Mouse (Mus musculus) A20 (cell line): ENCODE measurements around the gene Tmx1.

ENCODE experiments used
- DNase-seq: peaks from one replicate; pipeline ENCODE4 v3.0.0-alpha.2; 2011; ENCODE audit warnings: low read depth, low spot score

The Tmx1 gene

GRCm38 (mm10) chr12:70486716-70487480 is 34.0 kb downstream of the Tmx1 start:
- DNase-seq, result no peak

- DNase-seq, result no peak
These were observed 39.5 kb downstream of the Tmx1 start for GRCm38 (mm10) chr12:70492441-70492840.

- DNase-seq, result peak; percentile 47
These were observed 41.8 kb downstream of the Tmx1 start for GRCm38 (mm10) chr12:70494494-70495281.

GRCm38 (mm10) chr12:70495282-70495922 is 42.5 kb downstream of the Tmx1 start:
- no peak for DNase-seq

GRCm38 (mm10) chr12:70498091-70498490 is 45.2 kb downstream of the Tmx1 start:
- DNase-seq, result no peak

GRCm38 (mm10) chr12:70505971-70506370 is 53.1 kb downstream of the Tmx1 start:
- DNase-seq, result no peak

GRCm38 (mm10) chr12:70512023-70512422 is 59.1 kb downstream of the Tmx1 start:
- DNase-seq, result no peak

GRCm38 (mm10) chr12:70512431-70512830 is 59.5 kb downstream of the Tmx1 start:
- peak; percentile 16 for DNase-seq
